17 mouse cellular contexts compared by ENCODE assay signal in the genomic region with DNA sequence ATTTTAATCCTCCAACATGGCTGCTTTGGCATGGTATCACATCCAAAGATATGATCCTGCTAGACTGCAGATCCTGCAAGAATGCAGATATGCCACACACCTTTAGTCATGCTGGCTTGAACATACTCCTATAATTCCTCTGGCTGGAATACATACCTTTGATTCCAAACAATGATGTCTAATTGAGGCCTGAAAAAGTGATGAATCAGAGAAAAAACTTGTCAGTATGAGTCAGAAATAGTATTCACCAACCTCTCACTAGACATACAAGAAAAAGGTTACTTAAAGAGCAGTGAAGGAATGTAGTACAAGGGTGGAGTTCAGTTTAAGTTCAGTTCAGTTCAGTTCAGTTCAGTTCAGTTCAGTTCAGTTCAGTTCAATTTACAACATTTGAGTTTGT.
"Had no signal": no experiment of that assay in that cellular context is flagged by ENCODE, and none has a peak within 500 bp of the region (broad histone marks: within the 10 kb centered on the region; RNA-seq: fewer than 3 reads in every experiment).

No protein-coding gene starts in this region.

- H3K4me3 ChIP-seq: midbrain, embryonic 10.5 days; midbrain, embryonic 12.5 days; neural tube, embryonic 12.5 days had no signal

- DNase-seq: liver, postnatal 0 days; lung, embryonic 14.5 days; lung, postnatal 10 days; lung, postnatal 4 days; midbrain, embryonic 14.5 days; retina, postnatal 1 day; right cerebral cortex, adult 18-20 months; right cerebral cortex, postnatal 25 days; right cerebral cortex, postnatal 4 days; spleen, adult 18-20 months; thymus, adult 18-20 months; thymus, postnatal 14 days; thymus, postnatal 36 days had no signal

- ATAC-seq: liver, postnatal 0 days; midbrain, embryonic 16.5 days had no signal

- H3K27me3 ChIP-seq: midbrain, embryonic 12.5 days; neural tube, embryonic 12.5 days had no signal

- H3K36me3 ChIP-seq: midbrain, embryonic 10.5 days; midbrain, embryonic 12.5 days; neural tube, embryonic 12.5 days had no signal

- H3K4me2 ChIP-seq: lung, embryonic 14.5 days; midbrain, embryonic 12.5 days; neural tube, embryonic 12.5 days had no signal

- H3K27ac ChIP-seq: midbrain, embryonic 10.5 days; midbrain, embryonic 12.5 days; neural tube, embryonic 12.5 days had no signal

- H3K4me1 ChIP-seq: midbrain, embryonic 10.5 days; midbrain, embryonic 12.5 days; neural tube, embryonic 12.5 days had no signal

- H3K9ac ChIP-seq: liver, postnatal 0 days; lung, embryonic 14.5 days; midbrain, embryonic 12.5 days; neural tube, embryonic 12.5 days had no signal

- H3K9me3 ChIP-seq: midbrain, embryonic 10.5 days; midbrain, embryonic 12.5 days; neural tube, embryonic 12.5 days had no signal
